Mouse (Mus musculus): ENCODE data around the gene Trove2.

Gene Trove2

DNA sequence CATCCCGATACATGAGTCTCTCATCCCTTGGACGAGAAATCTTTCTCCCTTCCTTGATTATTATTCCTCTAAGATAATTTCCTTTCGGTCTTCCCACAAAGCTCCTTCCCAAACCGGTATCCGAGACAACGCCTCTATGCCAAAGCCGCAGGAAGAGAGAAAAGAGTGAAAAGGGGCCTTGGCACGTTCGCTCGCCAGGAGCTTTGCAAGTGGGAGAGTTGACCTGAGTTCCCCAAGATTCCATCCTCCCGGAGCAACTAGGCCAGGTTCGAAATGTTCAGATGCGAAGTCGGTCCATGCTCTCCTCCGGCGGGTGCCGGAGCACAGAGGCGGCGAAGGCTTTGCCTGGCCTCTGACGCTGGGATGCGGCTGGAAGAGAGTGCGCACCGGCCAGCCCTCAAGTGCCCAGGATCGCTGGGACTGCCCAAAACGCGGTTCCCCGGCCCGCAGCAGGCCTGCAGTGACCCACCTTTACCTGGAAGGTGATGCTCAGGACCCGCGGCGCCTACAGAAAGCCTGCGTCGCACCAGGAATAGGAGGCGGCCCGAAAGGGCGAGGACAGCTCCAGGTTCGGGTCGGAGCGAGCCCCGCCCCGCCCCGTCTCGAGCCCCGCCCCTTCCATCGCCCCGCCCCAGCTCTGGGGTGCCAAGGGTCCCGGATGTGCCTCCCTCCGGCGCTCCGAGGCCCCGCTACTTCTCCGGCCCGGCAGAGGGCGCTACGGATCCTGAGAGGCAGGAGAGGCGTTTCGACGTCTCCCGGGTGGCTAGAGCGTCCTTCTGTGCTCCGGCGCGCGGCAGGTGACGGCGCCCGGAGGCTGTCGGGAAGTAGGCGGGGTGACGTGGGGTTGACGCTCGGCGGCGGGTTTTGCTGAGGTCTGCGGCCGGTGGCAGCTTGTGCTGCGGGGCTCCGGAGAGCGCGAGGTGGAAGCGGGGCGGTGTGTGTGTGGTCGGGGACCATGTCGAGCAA, at the start of gene Trove2, which contains the start of gene Uchl5:
Gene Trove2 (minus strand): TSS at position 623 of the 966 bp plus-strand sequence.
Gene Uchl5 (plus strand): TSS at position 827 of the 966 bp plus-strand sequence.
- peak; percentile 98 for DNase-seq

DNA sequence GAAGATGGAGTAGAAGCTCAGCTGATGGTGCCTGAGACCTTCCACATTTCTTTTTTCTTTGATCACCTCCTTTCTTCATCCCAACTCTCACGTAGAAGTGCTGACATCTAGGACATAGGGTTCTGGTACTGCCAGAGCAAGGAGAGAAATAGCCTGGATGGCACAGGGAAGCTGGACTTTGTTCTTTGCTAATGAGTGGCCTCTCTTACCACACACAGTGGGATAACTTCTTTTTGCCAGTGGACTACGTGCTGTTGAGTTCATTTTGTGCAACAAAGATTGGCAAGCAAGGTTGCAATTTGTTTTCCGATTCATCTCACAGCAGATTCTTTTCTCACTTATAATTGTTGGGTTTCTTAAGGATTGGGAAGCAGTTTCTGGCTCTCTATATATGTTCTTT, 45.8 kb upstream of the Trove2 start:
- no peak for DNase-seq

DNA sequence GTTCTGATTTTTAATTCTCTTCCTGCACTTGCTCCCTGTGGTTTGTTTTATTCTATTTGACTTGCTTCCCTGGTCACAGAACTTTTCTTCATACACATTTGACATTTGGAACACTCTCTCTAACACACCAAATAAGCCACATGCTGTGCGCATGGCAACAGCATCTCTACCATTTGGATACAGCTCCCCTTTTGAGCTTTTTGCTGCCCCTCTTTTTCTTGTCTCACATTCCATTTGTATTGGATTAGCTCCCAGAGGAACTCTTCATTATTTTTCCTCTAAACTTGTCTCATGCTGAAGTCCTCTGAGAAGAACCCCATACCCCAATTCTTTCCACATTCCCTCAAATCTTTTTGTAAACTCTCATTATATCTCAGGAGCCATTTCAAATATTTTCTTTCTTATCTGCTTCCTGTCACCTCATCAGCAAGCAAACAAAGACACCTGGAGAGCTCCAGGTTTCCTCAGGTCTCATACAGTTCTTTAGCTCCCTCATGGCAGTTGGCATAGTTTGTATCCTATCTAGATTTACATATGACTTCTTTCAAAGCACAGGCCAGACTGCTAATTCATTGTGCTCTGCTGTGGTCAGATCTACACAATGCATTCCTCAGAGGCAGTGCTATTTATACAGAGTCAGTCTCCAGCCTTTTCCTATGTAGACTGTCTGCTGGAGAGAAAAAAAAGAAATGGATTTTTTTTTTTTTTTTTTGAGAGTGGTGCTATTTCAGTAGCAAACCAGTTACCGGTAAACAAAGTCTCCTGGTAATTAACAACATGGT, 43.4 kb upstream of the Trove2 start:
- DNase-seq = no peak

DNA sequence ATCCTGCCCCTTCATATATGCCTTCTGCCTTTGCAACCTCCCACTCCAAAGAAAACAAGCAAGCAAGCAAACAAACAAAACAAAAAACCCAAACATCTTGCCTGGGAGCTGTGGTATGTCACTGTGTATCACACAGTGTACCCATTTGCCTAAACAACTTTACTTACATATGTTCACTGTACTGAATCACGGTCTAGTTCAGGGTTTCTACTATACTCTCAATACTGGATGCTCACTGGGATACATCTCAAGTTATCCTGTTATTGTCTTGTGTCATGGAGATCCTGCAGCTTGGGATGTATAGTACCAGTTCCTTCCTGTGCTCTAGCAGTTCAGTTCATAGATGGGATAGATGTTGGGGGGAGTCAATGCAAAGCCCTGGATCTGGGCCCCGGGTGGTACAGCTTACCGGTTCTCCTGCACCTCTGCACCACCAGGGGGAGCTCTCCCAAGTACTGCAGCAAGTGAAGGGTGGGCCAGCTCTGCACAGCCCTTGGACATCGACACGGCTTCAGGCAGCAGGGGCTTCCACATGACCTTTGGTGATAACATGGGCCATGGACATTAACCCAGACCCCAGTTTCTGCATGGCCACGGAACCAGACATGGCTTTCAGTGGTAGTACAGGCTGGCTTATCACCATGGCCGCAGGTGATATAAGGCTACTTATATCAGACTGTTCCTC, 37.0 kb upstream of the Trove2 start:
- peak; percentile 81 for DNase-seq

DNA sequence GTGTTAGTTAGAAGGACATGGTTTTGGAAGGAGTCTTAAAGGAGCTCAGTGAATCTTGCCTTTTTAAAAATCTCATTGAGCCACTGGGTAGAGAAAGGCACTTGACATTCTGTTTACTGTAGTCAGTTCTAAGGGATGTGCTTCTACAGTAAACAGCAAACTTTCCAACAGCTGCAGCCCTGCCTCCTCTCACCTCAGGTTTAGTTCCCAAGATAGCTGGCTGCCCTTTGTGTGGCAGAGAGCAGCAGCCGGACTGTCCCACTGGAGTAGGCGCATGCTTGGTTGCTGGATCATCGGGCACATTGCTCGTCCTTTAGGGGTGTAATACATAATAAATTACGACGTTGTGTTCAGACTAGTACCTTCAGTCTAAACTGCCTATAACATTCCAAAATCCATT, 32.2 kb upstream of the Trove2 start:
- no peak for DNase-seq

DNA sequence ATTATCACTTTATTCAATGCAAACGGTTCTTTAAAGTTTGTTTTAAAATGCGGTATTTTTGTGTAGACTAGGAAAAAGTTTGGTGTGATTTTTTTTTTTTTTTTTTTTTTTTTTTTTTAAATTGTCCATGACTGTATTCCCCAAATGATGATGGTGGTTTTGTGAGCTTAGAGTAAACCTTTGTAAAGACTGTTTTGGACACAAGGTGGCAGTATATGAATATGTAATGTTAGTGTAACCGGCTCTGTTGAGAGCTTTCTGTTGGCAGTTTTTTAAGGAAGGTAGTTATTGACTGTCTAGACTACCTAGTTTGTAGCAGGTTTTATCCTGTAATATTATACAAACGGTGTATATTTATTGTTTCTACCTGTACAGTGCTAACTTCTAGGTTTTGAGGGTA, 26.7 kb upstream of the Trove2 start:
- peak; percentile 47 for DNase-seq

DNA sequence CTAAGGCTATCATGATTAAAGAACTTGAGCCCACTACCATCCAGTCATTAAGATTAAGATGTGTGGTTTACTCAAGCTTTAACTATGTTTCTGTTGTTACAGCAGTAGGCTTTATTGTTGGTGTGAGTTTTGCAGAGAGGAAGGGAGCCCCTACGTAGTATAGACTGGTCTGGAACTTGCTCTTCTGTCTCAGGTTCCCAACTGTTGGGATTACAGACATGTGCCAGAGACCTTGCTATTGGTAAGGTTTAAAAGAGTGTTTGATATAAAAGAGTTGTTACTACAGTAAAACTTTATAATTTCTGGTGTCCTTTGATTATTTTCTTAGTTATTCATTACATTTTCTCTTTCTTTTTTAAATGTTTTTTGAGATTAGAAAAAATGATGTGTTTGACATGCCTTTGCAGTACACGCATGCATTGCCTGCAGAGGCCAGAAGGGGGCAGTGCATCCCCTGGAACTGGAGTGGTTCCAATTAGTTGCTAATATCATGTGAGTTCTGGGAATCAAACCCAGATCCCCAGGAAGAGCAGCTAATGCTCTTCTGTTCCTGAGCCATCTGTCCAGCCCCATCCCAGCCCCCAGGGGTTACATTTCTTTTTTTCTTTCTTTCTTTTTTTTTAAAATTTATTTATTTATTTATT, 11.8 kb upstream of the Trove2 start:
- peak; percentile 21 for DNase-seq

DNA sequence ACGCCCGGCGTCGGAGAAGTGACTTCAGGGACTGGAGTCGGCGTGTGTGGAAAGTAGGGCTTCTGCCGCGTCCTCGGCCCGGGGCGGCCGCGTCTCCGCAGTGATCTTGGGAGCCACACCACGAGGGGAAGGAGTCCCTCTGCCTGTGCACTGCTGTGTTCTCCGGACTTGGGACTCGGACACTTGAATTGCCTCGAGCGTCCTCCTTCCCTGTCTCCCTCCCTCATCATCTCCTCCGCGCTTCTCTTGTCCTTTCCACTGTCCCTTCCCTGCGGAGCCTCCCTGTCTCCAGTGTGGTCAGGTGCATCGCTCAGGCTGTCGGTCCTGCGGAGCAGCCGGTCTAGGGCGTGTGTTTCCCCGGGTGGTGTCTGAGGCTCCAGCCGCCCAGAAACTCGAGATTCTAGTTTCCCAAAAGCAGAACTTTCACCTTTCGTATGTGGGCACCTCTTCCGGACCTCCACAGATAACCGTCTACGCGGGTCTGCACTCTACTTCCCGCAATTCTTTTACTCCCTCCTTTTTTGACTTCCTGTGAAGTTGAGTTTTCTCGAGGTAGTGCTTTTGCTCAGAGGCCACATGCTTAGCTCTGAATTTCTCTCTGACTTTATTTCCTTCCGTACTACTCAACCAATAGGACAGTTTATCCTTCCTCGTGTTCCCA, 820 bp upstream of the Trove2 start:
- DNase-seq = no peak

DNA sequence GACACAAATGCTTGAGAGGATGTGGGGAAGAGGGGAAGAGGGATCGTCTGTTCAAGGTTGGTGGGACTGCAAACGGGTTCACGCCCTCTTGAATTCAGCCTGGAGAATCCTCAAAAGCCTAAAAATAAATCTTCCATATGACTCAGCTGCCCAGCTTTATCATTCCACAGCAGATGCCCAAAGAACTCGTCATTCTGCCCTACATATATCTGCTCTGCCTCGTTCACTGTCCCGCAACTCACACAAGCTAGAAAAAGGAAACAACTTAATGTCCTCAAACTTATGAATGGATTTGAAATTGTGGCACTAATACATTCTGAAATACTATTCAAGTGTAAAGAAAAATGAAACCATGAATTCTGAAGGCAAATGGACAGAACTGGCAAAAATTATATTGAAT, 3.0 kb downstream of the Trove2 start:
- no peak for DNase-seq

DNA sequence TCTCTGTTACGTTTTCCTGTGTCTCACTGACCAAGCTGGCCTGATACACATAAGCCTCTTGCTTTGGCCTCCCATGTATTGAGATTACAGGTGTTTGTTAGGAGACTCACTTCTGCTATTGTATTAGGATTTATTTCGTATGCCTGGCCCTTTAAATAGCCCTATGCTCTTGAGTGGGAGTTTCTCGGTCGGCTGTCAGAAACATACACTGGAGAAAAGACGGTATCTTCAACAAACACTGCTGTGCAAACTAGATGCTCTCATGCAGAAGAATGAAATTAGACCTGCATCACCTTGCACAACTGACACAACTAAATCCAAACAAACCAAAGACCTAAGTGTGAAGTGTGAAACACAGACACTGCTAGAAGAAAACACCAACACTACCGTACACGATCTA, 3.8 kb downstream of the Trove2 start:
- no peak for DNase-seq

DNA sequence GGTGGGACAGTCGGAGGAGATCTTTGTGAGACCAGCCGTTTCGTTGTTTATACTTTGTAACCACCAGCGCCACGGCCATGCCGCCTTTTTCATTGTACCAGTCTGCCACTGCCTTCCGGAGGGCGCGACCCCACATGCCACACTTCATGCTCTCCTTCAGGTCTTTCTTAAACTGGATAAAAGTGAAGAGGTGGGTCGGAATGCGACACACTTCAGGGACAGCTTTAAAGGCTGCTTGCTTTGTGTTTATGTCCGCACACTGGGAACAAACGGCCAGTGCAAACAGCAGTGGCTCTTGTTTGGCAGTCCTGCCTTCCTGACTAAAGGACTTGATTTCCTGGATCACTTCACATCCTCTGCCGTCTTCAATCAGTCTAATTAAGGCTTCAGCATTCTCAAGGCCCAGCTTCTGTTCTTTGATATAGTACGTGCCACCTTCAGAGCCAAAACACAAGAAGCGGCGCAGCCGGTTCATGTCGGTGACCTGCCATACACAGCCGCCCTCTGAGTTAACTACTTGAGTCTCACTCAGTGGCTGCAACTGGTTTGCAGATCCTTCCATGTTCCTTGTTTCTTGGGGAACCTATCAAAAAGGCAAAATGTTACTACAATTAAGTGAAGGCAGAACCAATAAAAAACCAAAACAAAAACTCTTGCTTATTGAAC, 6.3 kb downstream of the Trove2 start:
- DNase-seq = peak; percentile 24

DNA sequence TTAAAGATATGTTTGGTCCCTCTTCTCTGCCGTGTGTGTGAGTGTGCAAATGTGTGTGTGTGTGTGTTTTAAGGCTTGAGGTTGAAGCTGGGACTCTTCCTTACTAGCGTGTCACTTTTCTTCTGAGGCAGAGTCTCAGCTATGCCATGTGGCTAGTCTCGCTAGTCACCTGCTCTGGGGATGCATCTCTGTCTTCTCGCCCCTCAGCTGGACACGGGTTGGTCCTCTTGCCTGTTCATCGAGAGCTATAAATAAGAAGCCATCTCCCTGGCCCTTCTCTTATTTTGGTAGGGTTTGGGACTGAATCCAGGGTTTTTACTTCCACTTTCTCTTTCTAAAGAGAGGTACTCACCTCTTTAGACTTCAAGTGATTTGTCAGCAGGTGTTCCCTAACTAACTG, 10.6 kb downstream of the Trove2 start:
- no peak for DNase-seq

DNA sequence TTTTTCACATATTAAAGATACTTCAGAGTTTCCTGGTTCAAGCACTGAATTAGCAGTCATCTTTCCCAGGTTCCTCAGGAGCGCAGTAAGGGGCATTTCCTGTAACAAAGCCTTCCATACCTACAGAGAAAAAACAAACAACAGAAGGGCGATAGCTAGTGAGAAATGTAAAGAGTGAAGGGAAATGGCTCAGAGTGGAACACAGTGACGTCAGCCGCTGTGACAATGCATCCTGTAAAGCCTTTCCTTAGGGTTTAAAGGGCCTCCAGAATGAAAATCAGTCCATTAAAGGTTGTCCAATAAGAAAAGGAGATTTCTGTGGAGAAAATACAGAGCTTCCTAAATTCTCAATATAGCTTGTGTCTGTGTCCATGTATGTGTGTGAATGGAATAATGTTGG, 11.1 kb downstream of the Trove2 start:
- DNase-seq = no peak

DNA sequence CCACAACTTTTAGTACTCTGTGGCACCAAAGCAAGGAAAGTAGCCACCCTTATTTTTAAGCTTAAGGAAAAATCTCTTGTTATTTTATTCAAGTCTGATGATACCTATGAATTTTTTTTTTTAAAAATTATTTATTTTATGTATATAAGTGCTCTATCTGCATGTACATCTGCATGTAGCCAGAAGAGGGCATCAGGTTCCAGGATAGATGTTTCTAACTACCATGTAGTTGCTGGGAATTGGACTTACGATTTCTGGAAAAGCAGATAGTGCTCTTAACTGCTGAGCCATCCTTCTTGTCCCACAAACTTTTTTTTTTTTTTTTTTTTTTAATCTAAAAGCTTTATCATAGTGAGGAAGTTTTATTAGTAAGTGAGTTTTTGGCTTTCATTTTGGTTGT, 12.4 kb downstream of the Trove2 start:
- DNase-seq = no peak

DNA sequence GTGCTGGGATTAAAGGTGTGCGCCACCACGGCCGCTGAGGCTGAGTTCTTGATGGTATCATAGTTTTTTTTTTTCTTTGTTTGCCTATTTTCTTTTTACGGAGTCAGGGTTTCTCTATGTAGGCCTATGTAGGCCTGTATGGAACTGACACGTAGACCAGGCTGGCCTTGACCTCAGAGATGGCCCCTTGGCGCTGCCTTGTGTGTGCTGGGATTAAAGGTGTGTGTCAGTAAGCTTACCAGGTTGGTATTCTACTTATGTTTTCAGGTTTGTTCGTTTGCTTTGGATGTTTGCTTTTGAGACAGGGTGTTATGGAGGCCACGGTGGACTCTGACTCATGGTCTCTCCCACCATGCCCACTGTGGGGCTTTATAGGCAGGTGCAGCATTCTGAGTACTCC, 14.7 kb downstream of the Trove2 start:
- no peak for DNase-seq

DNA sequence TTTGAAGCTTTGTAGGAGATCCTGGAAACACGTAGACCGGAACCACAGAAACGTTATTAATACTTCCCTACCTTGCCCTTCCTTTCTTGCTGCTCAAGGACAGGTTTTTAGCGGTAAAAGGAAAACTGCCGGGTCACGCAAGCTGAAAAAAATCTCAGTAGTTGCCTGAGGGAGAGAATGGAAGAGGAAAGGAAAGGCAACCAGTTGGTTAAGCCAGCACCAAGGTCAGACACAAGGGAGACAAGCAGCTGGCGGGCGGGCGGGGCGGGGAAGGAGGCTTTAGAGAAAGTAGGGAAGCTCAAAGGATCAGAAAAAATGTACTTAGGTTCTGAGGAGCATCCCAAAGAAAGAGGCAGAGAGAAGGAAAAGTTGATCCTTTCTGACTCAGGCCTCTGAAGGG, 31.0 kb downstream of the Trove2 start:
- no peak for DNase-seq

DNA sequence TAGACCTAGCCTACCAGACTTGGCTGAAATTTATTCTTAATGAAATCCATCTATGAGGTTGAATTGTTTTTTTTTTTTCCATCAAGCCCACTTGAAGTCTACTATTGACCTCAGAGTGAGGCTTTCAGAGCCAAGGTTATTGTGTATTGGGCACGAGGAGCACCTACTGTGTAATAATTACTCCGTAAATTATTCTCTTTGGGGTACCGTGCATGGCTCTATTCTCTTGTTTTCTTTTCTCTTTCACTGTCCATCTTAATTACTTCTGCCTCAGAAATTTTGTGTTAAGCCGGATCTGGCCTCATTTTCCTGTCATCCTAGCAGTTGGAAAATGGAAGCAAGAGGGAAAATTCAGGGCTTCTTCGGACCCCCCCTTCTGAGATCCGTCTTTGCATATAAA, 34.7 kb downstream of the Trove2 start:
- DNase-seq = no peak

DNA sequence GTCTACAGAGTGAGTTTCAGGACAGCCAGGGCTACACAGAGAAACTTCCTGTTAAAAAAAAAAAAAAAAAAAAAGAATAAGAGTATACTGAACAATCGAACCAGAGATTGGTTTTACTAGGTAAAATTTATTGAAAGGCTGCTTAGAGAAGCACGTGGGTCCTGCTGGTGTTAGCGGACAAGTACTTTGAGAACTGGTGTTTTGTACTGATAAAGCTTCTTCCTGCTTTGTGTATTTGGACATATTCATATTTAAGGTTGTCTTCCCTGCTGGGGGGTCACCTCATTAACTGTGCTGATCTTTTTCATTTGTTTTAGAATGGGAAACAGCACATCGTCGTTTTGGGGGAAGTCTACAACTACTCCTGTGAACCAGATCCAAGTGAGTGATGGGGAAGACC, 35.5 kb downstream of the Trove2 start:
- no peak for DNase-seq

DNA sequence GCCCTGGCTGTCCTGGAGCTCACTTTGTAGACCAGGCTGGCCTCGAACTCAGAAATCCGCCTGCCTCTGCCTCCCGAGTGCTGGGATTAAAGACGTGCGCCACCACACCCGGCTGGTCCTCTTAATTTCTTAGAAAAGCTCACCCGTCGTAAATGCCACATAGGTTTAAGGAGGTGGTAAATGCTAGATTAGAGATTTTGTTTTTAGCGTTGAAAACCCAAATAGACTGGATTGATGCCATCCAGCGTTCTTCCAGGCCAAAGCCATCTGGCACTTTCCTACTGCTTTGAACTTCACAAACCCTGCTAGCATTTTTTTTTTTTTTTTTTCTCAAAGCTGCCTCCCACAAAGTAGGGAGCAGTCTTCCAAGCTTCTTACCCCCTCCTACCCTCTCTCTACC, 36.3 kb downstream of the Trove2 start:
- no peak for DNase-seq

DNA sequence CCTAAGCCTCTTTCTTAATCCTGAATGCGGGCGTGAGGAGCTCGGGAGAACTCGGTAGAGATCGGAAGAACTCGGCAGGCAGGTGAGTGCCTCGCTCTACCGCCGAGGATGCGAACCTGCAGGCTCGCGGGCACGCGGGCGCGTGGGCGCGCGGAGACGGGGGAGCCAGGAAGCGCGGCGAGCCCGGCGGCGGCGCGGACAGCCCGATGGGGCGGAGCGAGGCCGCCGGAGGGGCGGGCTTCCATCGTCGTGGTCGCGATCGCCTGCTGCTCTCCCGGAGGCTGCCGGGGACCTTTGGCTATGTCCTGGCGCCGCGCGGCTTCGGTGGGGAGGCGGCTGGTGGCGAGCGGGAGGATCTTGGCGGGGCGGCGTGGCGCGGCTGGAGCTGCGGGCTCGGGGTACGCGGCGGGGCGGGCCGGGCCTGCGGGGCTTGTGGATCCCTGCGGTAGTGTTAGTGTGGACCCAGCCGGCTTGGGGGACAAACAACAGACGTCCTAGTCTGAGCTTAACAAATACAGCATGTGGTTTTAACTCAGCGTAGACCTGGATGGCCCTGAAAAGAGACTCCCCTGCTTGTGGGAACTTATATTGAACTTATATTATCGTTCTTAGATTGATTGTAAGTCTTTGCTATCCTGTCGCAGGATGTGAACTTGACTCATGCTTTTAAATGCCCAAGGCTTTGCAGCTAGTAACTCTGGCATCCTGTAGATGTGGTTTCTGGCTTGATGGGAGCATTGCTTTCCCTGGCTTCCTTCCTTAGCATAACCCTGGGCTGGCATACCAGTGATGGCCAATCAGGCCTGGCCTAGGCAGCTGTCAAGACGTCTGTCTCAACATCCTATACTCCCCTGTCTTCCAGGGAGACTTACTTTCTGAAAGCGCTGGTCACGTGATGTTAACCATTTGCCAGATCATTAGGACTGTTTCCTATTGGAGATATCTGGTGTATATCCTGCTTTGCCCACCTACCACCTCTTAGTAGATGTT, 37.2 kb downstream of the Trove2 start:
- DNase-seq = peak; percentile 94

Measured in kidney, postnatal 14 days (tissue).